Mouse (Mus musculus): ENCODE measurements around the gene Mfsd12.

Mfsd12 gene

GRCm38 (mm10) chr10:81329194-81329975 is 27.9 kb upstream of the Mfsd12 start:
- DNase-seq (ENCODE audit: low spot score) = peak; percentile 79

- DNase-seq (ENCODE audit: low spot score) = no peak
Observed at GRCm38 (mm10) chr10:81330007-81330406, 27.3 kb upstream of the Mfsd12 start.

GRCm38 (mm10) chr10:81332277-81332676 is 25.0 kb upstream of the Mfsd12 start:
- no peak for DNase-seq (ENCODE audit: low spot score)

- no peak for DNase-seq (ENCODE audit: low spot score)
Observed at GRCm38 (mm10) chr10:81334324-81334723, 23.0 kb upstream of the Mfsd12 start.

GRCm38 (mm10) chr10:81335393-81336340 is 21.6 kb upstream of the Mfsd12 start:
- DNase-seq (ENCODE audit: low spot score) = no peak

GRCm38 (mm10) chr10:81336558-81336957 is 20.7 kb upstream of the Mfsd12 start:
- DNase-seq (ENCODE audit: low spot score) = no peak

- no peak for DNase-seq (ENCODE audit: low spot score)
Observed at GRCm38 (mm10) chr10:81340551-81341332, 16.5 kb upstream of the Mfsd12 start.

GRCm38 (mm10) chr10:81341333-81341949 is 15.8 kb upstream of the Mfsd12 start:
- peak; percentile 70 for DNase-seq (ENCODE audit: low spot score)

- DNase-seq (ENCODE audit: low spot score) = no peak
Observed at GRCm38 (mm10) chr10:81342686-81343505, 14.4 kb upstream of the Mfsd12 start, which contains the start of gene Gipc3. TSS of gene Gipc3 (minus strand) at chr10:81343266.

GRCm38 (mm10) chr10:81344421-81345161 is 12.7 kb upstream of the Mfsd12 start:
- no peak for DNase-seq (ENCODE audit: low spot score)

GRCm38 (mm10) chr10:81345162-81345534 is 12.1 kb upstream of the Mfsd12 start:
- no peak for DNase-seq (ENCODE audit: low spot score)

GRCm38 (mm10) chr10:81346453-81347067 is 10.7 kb upstream of the Mfsd12 start:
- peak; percentile 50 for DNase-seq (ENCODE audit: low spot score)

GRCm38 (mm10) chr10:81349146-81349545 is 8.1 kb upstream of the Mfsd12 start:
- no peak for DNase-seq (ENCODE audit: low spot score)

GRCm38 (mm10) chr10:81349961-81350350 is 7.3 kb upstream of the Mfsd12 start:
- DNase-seq (ENCODE audit: low spot score) = no peak

GRCm38 (mm10) chr10:81350351-81351063 is 6.8 kb upstream of the Mfsd12 start, which contains the start of gene Hmg20b:
TSS of gene Hmg20b (minus strand) at chr10:81350480.
- peak; percentile 98 for DNase-seq (ENCODE audit: low spot score)

- DNase-seq (ENCODE audit: low spot score) = peak; percentile 66
Observed at GRCm38 (mm10) chr10:81351678-81352291, 5.5 kb upstream of the Mfsd12 start.

GRCm38 (mm10) chr10:81354738-81355477 is 2.4 kb upstream of the Mfsd12 start:
- DNase-seq (ENCODE audit: low spot score) = no peak

GRCm38 (mm10) chr10:81355533-81355932 is 1.8 kb upstream of the Mfsd12 start:
- DNase-seq (ENCODE audit: low spot score) = no peak

Measured in T-cell, adult 2 months (primary cell).